In genomic region chr6:128804823-128805640, GRCm38 (mm10) we compare ENCODE assay signal across 8 mouse cellular contexts. TPM values are rescaled to one million over a fixed set of nuclear protein-coding genes. Genes with fewer than 3 reads are reported as not detected.
DNase-seq lines count a peak whose midpoint lies in the region; ATAC-seq and TF ChIP-seq lines count a peak whose summit lies in the region.
"Not testable (repeated sequence)": the region's sequence is repeated elsewhere in the genome, so short reads cannot be mapped to it uniquely, and the experiment has no call there.
"Had no signal": no experiment of that assay in that cellular context is flagged by ENCODE, and none has a peak within 500 bp of the region (broad histone marks: within the 10 kb centered on the region; RNA-seq: fewer than 3 reads in every experiment).

No protein-coding gene starts in this region.

- peak; percentile 63 for ATAC-seq in common myeloid progenitor, adult 5-6 weeks (replicated peaks; ENCODE audit: low read depth, poor library complexity, severe bottlenecking)
- ATAC-seq in hindbrain, postnatal 0 days; midbrain, embryonic 13.5 days: not testable (repeated sequence)

- intact Hi-C loops in gastrocnemius, postnatal 14 days (cut with DNase I; ENCODE audit: low total_unique reads): loop anchor here (5.0 kb wide), 1 partner anchor 37 kb away; no protein-coding TSS in a partner anchor
- intact Hi-C loops in left cerebral cortex, postnatal 4 days (cut with DNase I): loop anchor here (5.0 kb wide), 1 partner anchor 37 kb away; no protein-coding TSS in a partner anchor

- not testable (repeated sequence) for H3K9me3 ChIP-seq in hindbrain, postnatal 0 days (ENCODE audit: low read length); midbrain, embryonic 13.5 days

- H3K36me3 ChIP-seq in hindbrain, postnatal 0 days (ENCODE audit: insufficient read depth, low read length); midbrain, embryonic 13.5 days: not testable (repeated sequence)

- 53% methylated on average over 7 of the region's 7 CpGs for WGBS in hindbrain, postnatal 0 days
- WGBS in midbrain, embryonic 13.5 days: 66% methylated on average over 7 of the region's 7 CpGs

- not testable (repeated sequence) for H3K9ac ChIP-seq in hindbrain, postnatal 0 days (replicated peaks; ENCODE audit: low read length); midbrain, embryonic 13.5 days (replicated peaks)

- not testable (repeated sequence) for H3K4me2 ChIP-seq in hindbrain, postnatal 0 days (ENCODE audit: low read depth, low read length); midbrain, embryonic 13.5 days (replicated peaks)

- H3K27ac ChIP-seq in hindbrain, postnatal 0 days: not testable (repeated sequence)
- H3K27ac ChIP-seq in midbrain, embryonic 13.5 days: peak overlapping the region; percentile 22; the same call in 1 of the 2 replicates

- not testable (repeated sequence) for H3K4me3 ChIP-seq in hindbrain, postnatal 0 days (ENCODE audit: low read length); midbrain, embryonic 13.5 days (replicated peaks)

- TF ChIP-seq CTCF in hindbrain, postnatal 0 days (IDR thresholded peaks at IDR 0.05; ENCODE audit: low read depth): peak; percentile 75

- DNase-seq in ZHBTc4 (ENCODE audit: low read depth, low spot score): peak; percentile 78
- peak; percentile 60 for DNase-seq in gastrocnemius, postnatal 14 days
- DNase-seq in hindbrain, postnatal 0 days (ENCODE audit: low spot score): peak; percentile 78
- DNase-seq in left cerebral cortex, postnatal 4 days: peak; percentile 70
- DNase-seq in spleen, adult 12 weeks (ENCODE audit: low spot score): peak; percentile 34

- H3K4me1 ChIP-seq in hindbrain, postnatal 0 days (ENCODE audit: insufficient read depth, low read length); midbrain, embryonic 13.5 days (replicated peaks): not testable (repeated sequence)

- H3K27me3 ChIP-seq in hindbrain, postnatal 0 days (ENCODE audit: insufficient read depth, low read length); midbrain, embryonic 13.5 days: not testable (repeated sequence)

RNA-seq across cellular contexts. Expression of gene Klrb1c, which starts 16.0 kb away (rescaled TPM):
- total RNA-seq in common myeloid progenitor, adult 5-6 weeks (2017): 0.44 and 0.59 TPM in 2 replicates
- total RNA-seq in gastrocnemius, postnatal 14 days (2021): under 1 TPM in 1 of 2 experiments, not detected in 1; 0.14 TPM
- total RNA-seq in hindbrain, postnatal 0 days (2014; rRNA removed): 0.10 TPM in 1 of 2 replicates, not detected in the other
- polyA plus RNA-seq in hindbrain, postnatal 0 days (2015; fragmentation: Nextera tagmentation; extraction: Ambion mirVana): 0.13 and 0.14 TPM in 2 replicates
- total RNA-seq in left cerebral cortex, postnatal 4 days (2021): not detected
- polyA plus RNA-seq in midbrain, embryonic 13.5 days (2015; fragmentation: Nextera tagmentation; extraction: Ambion mirVana): not detected in 2 replicates

RNA-seq across cellular contexts. Expression of gene Gm44511, which starts 21.1 kb away (rescaled TPM):
- total RNA-seq in common myeloid progenitor, adult 5-6 weeks (2017): 1.5 and 2.0 TPM in 2 replicates
- not detected for total RNA-seq in gastrocnemius, postnatal 14 days (2021)
- not detected in 2 replicates for total RNA-seq in hindbrain, postnatal 0 days (2014; rRNA removed)
- polyA plus RNA-seq in hindbrain, postnatal 0 days (2015; fragmentation: Nextera tagmentation; extraction: Ambion mirVana): not detected in 2 replicates
- not detected for total RNA-seq in left cerebral cortex, postnatal 4 days (2021)
- polyA plus RNA-seq in midbrain, embryonic 13.5 days (2015; fragmentation: Nextera tagmentation; extraction: Ambion mirVana): not detected in 2 replicates
- polyA plus RNA-seq: kidney, embryonic 15.5 days had no signal

RNA-seq across cellular contexts. Expression of gene Klrb1b, which starts 21.1 kb away (rescaled TPM):
- not detected in 2 replicates for total RNA-seq in common myeloid progenitor, adult 5-6 weeks (2017)
- not detected for total RNA-seq in gastrocnemius, postnatal 14 days (2021)
- not detected in 2 replicates for total RNA-seq in hindbrain, postnatal 0 days (2014; rRNA removed)
- not detected in 2 replicates for polyA plus RNA-seq in hindbrain, postnatal 0 days (2015; fragmentation: Nextera tagmentation; extraction: Ambion mirVana)
- total RNA-seq in left cerebral cortex, postnatal 4 days (2021): not detected
- polyA plus RNA-seq in midbrain, embryonic 13.5 days (2015; fragmentation: Nextera tagmentation; extraction: Ambion mirVana): not detected in 2 replicates
